Mouse (Mus musculus) thymus, postnatal 0 days (tissue): ENCODE results near the gene Zfp367. TPM values are rescaled to one million over a fixed set of nuclear protein-coding genes. Genes with fewer than 3 reads are reported as not detected.

Source experiments
- DNase-seq: peaks from one replicate; pipeline ENCODE4 v3.0.0-alpha.2; 2015; ENCODE audit warnings: low spot score
- polyA plus RNA-seq: library from polyadenylated mRNA; unstranded; fragments of >200 nt; fragmentation: Nextera tagmentation; extraction: Ambion mirVana; gene quantifications from 2 replicates; pipeline ENCODE4 v1.2.1, GENCODE M21; 2015

Gene Zfp367
- polyA plus RNA-seq, 1 experiment from 2014 or later, result 22.0 TPM

- no peak for DNase-seq
Observed at GRCm38 (mm10) chr13:64092141-64092540, 60.9 kb downstream of the Zfp367 start.

GRCm38 (mm10) chr13:64091006-64091405 lies 62.0 kb downstream of the Zfp367 start:
- DNase-seq, result no peak

- no peak for DNase-seq
Observed at GRCm38 (mm10) chr13:64090278-64090677, 62.7 kb downstream of the Zfp367 start.

GRCm38 (mm10) chr13:64089130-64089529 lies 63.9 kb downstream of the Zfp367 start, which contains the start of gene Hsd17b3:
TSS of gene Hsd17b3 (minus strand) at chr13:64089230.
- DNase-seq, result no peak

GRCm38 (mm10) chr13:64088057-64088456 lies 64.9 kb downstream of the Zfp367 start:
- no peak for DNase-seq

GRCm38 (mm10) chr13:64086036-64086435 lies 67.0 kb downstream of the Zfp367 start:
- DNase-seq, result no peak

- DNase-seq, result no peak
Observed at GRCm38 (mm10) chr13:64083331-64083730, 69.7 kb downstream of the Zfp367 start.

Other genes starting within 250 kb of the Zfp367 start
- gene Hsd17b3, start 64.0 kb downstream of the Zfp367 start, polyA plus RNA-seq, result not detected in 2 replicates
- 3.1 and 3.8 TPM in 2 replicates for gene Slc35d2, start 23.8 kb downstream of the Zfp367 start, polyA plus RNA-seq
- gene Habp4, start 8.6 kb upstream of the Zfp367 start, polyA plus RNA-seq, result 6.5 and 6.9 TPM in 2 replicates
- 10.8 and 11.3 TPM in 2 replicates for gene Cdc14b, start 122.1 kb upstream of the Zfp367 start, polyA plus RNA-seq
- 29.6 and 34.2 TPM in 2 replicates for gene Aaed1, start 159.5 kb upstream of the Zfp367 start, polyA plus RNA-seq
- 2,169 and 2,296 TPM in 2 replicates for gene Ctsl, start 217.7 kb upstream of the Zfp367 start, polyA plus RNA-seq